Mouse (Mus musculus): ENCODE measurements around the gene Slc16a7. TPM values are rescaled to one million over a fixed set of nuclear protein-coding genes. Genes with fewer than 3 reads are reported as not detected.

Slc16a7 gene
- total and polyA plus RNA-seq, 3 experiments: not detected

GRCm38 (mm10) chr10:125171625-125172024 is 217.6 kb downstream of the Slc16a7 start:
- no peak overlapping the region for H3K4me3 ChIP-seq (ENCODE audit: control insufficient read depth in 1 of 2, insufficient read depth in 1 of 2, low read depth in 2 of 2, low read length in 2 of 2)
- no peaks in the 10 kb centered on the region for H3K9me3 ChIP-seq (replicated peaks; ENCODE audit: insufficient read depth, low read length)
- H3K27me3 ChIP-seq (ENCODE audit: control insufficient read depth in 1 of 2, insufficient read depth in 2 of 2, low read length in 2 of 2): no peaks in the 10 kb centered on the region
- no peak for TF ChIP-seq TCF12 (IDR thresholded peaks at IDR 0.05; ENCODE audit: low read depth, low read length)
- no peak for TF ChIP-seq USF2 (IDR thresholded peaks at IDR 0.05; ENCODE audit: borderline replicate concordance in 1 of 2, insufficient read depth in 1 of 2, low read depth in 1 of 2, low read length in 2 of 2)
- TF ChIP-seq EP300 (IDR thresholded peaks at IDR 0.05; ENCODE audit: low read depth in 1 of 2, low read length in 2 of 2): no peak
- no peak for TF ChIP-seq RAD21 (IDR thresholded peaks at IDR 0.05; ENCODE audit: low read depth, low read length)
- no peak for TF ChIP-seq MAX (IDR thresholded peaks at IDR 0.05; ENCODE audit: low read length)
- no peak for DNase-seq (ENCODE audit: low read depth, low spot score)
- no peak overlapping the region for H3K9ac ChIP-seq (ENCODE audit: control insufficient read depth, low read depth, low read length, poor library complexity, severe bottlenecking)
- H3K36me3 ChIP-seq (ENCODE audit: control insufficient read depth in 1 of 2, insufficient read depth in 2 of 2, low read length in 2 of 2): no peaks in the 10 kb centered on the region
- H3K27ac ChIP-seq (ENCODE audit: control insufficient read depth, low read depth, low read length): no peak overlapping the region
- H3K79me2 ChIP-seq (ENCODE audit: control insufficient read depth, insufficient read depth, low read length, poor library complexity): no peaks in the 10 kb centered on the region
- H3K4me1 ChIP-seq (ENCODE audit: control insufficient read depth in 1 of 2, insufficient read depth in 2 of 2, low read length in 2 of 2): no peaks in the 10 kb centered on the region

GRCm38 (mm10) chr10:125171154-125171553 is 218.1 kb downstream of the Slc16a7 start:
- H3K27ac ChIP-seq (ENCODE audit: control insufficient read depth, low read depth, low read length): no peak overlapping the region
- H3K79me2 ChIP-seq (ENCODE audit: control insufficient read depth, insufficient read depth, low read length, poor library complexity): no peaks in the 10 kb centered on the region
- TF ChIP-seq KAT2A (conservative IDR thresholded peaks at IDR 0.05; ENCODE audit: low read depth, low read length): no peak
- no peak for TF ChIP-seq MYB (IDR thresholded peaks at IDR 0.05; ENCODE audit: low read depth, low read length)
- no peak for TF ChIP-seq HCFC1 (IDR thresholded peaks at IDR 0.05; ENCODE audit: low read depth, low read length)
- no peak for TF ChIP-seq CTCF (IDR thresholded peaks at IDR 0.05 in 2 of 3, conservative IDR thresholded peaks at IDR 0.05 in 1 of 3; ENCODE audit: control insufficient read depth in 1 of 3, insufficient read depth in 1 of 3, low read depth in 2 of 3, low read length in 3 of 3, poor library complexity in 1 of 3, severe bottlenecking in 1 of 3)
- no peak for TF ChIP-seq E2F4 (IDR thresholded peaks at IDR 0.05; ENCODE audit: borderline replicate concordance, low read depth, low read length)
- TF ChIP-seq MEF2A (IDR thresholded peaks at IDR 0.05; ENCODE audit: extremely low read depth, insufficient replicate concordance, low read depth, low read length, poor library complexity, severe bottlenecking): no peak
- TF ChIP-seq ZKSCAN1 (IDR thresholded peaks at IDR 0.05; ENCODE audit: low read depth, low read length): no peak
- no peak for TF ChIP-seq NELFE (IDR thresholded peaks at IDR 0.05; ENCODE audit: low read depth, low read length)
- TF ChIP-seq TCF12 (IDR thresholded peaks at IDR 0.05; ENCODE audit: low read depth, low read length): no peak
- no peak for TF ChIP-seq ZMIZ1 (IDR thresholded peaks at IDR 0.05; ENCODE audit: low read depth, low read length)
- no peaks in the 10 kb centered on the region for H3K36me3 ChIP-seq (ENCODE audit: control insufficient read depth in 1 of 2, insufficient read depth in 2 of 2, low read length in 2 of 2)
- no peaks in the 10 kb centered on the region for H3K9me3 ChIP-seq (replicated peaks; ENCODE audit: insufficient read depth, low read length)
- H3K9ac ChIP-seq (ENCODE audit: control insufficient read depth, low read depth, low read length, poor library complexity, severe bottlenecking): no peak overlapping the region
- no peaks in the 10 kb centered on the region for H3K4me1 ChIP-seq (ENCODE audit: control insufficient read depth in 1 of 2, insufficient read depth in 2 of 2, low read length in 2 of 2)
- no peak for DNase-seq (ENCODE audit: low read depth, low spot score)
- no peak overlapping the region for H3K4me3 ChIP-seq (ENCODE audit: control insufficient read depth in 1 of 2, insufficient read depth in 1 of 2, low read depth in 2 of 2, low read length in 2 of 2)
- no peaks in the 10 kb centered on the region for H3K27me3 ChIP-seq (ENCODE audit: control insufficient read depth in 1 of 2, insufficient read depth in 2 of 2, low read length in 2 of 2)

All from MEL (cell line).